Mouse (Mus musculus) ovary, postnatal 36 days (tissue): ENCODE data around the gene Tpsg1.

Experiments used
- DNase-seq: peaks from one replicate; pipeline ENCODE4 v3.0.0; 2022; ENCODE audit warnings: low spot score, mixed read lengths

Gene Tpsg1

DNA sequence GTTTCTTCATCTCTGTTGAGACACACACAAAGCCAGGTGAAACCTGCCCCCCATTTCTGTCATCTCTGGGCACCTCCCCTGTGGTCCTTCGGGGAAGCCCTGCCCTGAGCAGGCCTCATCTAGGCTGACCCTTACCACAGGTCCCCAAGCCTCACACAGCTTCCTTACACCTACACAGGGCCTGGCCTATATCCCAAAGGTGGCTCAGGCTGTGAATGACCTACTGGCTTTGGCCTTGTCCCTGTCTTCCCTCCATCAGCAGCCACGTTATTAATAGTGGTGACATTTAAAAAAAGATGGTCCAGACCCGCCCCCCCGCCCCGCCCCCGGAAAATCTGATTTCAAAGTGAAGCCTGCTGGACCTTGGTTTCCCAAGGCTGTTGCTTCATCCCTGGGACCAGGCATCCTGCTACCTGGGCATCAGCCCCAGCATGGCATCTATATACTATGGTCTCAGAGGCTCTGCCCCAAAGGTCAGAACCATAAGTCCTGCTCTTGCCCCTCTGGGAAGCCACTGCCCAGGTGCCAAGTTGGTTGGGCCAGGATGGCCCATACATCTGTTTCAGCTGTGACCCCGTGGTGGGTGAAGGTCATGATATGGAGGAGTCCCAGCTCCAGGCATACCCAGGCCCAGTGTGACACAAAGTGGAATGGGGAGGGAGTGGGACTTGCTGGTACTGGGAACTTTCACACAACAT, 39.4 kb downstream of the Tpsg1 start:
- no peak for DNase-seq

DNA sequence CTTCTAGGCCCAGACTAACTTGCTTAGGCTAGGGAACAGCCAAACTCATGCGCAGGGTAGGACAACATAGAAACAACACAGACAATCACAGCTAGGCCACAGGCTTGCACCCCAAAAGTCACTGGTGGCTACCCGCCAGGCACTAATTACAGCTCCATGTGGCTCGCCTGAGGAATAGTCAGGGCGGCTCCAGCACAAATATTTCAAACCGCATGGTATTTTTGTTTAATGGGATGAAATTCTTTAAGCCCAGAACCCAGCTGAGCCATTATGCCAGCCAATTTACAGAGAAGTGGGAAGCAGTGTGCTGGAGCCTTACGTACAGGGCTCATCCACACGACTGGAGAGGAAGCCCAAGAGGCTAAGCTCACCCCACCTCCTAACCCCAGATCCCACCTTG, 40.5 kb downstream of the Tpsg1 start:
- no peak for DNase-seq

DNA sequence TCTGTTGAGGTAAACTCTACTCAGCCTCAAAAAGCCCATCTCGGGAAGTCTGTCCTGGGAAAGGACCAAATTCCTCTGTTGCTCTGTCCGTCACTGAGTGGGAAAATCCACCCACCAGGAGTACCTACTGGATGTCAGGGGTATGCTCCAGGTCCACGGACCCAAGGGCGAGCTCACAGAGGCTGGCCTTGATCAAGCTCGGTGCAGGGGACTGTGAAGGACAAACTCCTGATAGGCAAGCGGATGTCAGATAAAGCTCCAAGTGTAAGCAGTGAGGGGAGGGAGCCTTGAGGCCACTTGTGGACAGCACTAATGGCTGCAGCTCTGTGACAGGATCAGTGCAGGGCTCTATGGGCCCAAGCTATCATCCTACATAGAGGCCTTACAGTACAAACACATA, 41.1 kb downstream of the Tpsg1 start:
- peak; percentile 39 for DNase-seq

DNA sequence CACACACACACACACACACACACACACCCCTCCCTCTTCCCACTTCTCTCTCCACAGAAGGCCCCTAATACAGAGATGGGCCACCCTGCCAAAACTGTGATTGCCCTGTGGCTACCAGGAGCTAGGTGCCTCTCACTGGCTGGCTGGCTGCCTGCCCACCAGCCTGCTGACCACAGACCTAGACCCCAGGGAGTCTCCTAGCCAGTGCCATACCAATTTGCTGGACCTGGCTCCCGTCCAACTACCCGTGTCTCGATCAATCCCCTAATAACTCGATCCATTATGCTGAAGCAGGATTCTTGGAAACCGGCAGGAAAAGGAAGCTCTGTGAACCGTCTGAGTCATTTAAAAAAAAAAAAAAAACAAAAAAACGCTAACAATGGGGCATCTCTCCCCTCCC, 41.7 kb downstream of the Tpsg1 start:
- DNase-seq = no peak

DNA sequence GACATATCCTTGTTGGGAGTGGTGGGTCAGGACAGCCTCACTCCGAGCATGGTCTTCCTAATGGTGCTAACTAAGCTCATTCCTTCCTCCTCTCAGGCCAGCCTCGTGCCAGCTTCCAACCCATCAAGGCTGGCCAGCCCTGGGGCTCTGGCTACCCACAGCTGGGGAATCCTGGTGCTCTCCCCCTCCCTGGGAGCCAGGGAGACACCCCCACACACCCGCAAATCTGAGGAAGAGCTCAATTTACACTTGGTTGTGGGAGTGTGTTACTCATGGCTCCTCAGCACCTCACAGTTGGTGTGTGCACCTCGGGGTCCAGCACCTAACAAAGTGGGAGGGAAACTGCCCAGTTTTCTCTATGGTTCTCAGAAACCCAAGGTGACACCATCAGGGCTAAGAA, 42.2 kb downstream of the Tpsg1 start:
- DNase-seq = no peak

DNA sequence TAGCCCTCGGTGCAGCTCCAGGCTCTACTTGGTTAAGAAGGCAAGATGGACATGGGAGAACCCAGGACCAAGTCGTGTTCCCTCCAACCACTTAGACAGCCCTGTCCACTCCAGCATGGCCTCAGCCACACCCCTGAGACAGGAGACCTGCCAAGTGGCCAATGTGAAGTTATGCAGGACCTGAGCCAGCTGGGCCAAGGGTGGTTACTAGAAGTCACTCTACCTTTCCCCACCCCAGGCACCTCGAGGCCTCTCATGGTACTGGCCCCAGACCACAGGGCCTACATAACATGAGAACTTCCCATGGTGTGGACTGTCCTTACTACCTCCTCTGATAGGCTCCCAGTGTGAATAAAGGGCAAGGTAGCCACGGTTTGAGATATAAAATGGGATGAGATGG, 45.1 kb downstream of the Tpsg1 start:
- no peak for DNase-seq

DNA sequence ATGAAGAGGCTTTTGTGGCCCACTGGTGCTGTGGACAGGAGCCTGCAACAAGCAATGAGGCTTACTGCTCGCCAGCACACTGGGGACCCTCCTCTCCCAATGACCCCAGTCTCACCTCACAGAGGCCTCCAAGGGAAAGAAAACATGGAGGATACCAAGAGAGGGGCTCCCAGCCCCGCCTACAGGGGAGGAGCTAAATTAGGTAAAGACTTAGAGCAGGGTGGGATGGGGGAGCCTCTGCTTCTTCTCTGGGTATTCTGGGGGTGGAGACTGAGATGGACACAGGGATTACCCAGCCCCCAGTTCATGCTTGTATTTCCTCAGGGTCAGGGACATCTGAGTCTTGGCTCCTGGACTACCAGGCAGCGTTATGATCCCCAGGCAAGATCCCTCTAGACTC, 45.8 kb downstream of the Tpsg1 start:
- DNase-seq = no peak

DNA sequence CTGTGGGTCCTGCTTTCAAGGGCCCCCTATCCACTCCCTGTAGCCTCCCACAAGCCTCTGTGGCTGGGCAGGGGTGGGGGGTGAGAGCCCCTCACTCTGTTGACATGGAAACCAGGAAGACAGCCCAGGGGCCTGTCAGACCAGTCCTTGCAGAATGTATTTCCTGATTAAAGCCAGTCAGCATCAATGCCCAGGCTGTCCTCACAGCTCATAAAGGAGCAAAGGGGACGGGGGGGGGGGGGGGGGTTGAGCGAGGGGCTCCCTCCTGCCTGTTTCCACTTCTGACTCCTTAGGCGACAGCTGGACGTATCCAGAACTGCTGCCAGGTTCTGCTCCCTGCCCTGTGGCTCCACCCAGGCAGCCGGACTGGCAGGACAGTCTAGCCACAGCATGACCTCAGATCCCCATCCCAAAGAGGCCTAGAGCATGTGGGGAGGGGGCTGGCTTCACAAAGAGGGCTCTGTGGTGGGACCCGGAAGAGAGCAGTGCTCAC, 46.4 kb downstream of the Tpsg1 start:
- no peak for DNase-seq

DNA sequence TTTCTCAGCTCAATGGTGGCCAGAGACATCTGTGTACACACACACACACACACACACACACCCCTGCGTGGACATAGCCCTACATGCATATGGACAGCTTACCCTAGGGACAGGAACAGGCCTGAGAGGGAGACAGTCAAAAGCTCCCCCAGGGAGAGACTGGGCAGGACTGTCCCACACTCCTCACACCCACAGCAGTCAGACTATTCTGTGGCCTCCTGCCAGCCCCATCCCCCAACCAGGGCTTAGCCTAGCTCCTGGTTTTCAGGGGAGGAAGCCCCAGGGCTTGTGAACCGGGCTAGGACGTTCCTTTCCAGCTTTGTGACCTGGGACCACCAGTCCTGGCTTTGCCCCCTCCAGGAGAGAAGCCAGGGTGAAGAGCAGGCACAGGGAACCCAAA, 47.1 kb downstream of the Tpsg1 start:
- DNase-seq = no peak

DNA sequence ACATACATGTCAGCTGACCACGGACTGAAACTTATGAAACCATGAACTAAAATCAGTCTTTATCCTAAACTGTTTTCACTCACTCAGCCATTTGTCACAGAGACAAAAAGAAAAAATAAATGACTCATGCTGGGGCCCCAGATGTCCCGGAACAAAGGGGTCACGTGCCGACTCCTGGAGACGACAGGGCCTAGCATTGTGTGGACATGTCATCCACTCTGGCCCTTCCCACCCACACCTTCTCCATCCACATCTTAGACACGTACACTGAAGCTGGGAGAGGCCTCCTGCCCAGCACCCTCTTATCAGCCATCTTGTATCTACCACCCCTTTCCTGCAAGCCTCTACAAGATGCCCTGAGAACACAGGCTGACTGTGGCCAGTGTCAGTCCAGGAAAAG, 48.9 kb downstream of the Tpsg1 start:
- no peak for DNase-seq

DNA sequence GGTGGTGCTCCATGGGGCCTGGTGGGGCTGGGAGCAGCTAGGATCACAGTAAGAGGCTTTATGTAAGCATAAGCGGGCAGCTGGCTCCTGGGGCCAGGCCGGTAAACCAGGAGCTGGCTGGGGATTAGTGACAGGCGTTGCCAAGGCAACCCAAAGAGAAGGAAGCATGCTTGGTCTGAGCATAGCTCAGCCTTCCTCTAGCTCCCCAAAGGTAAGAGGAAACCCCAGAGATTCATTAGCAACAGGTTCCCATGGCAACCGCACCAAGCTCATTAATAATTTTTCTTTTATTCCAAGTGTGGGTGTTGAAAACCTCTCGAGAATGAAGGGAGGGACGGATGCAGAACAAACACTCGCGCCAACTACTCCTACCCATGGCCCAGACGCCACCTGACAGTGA, 49.9 kb downstream of the Tpsg1 start:
- DNase-seq = no peak

DNA sequence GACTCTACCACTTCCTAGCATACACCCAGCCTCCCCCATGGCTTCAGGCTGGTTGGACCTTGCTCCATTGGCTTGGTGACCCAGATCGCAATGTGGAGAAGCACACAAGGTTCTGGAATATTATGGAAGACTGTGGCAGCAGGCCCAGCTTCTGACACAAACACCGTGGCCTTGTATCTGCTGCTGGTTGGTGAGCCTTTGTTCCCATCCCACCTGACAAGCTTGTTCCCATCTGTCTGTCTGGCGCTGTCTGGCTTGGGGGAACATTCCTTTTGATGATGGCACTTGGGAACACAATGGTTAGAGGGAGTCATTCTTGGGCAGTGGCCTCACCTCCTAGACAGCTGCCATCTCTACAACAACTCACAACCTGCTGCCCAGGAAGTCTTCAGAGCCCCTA, 51.9 kb downstream of the Tpsg1 start:
- DNase-seq = no peak
